ENCODE assay signal across 23 mouse cellular contexts in genomic region chr6:29415446-29415845, GRCm38 (mm10). TPM values are rescaled to one million over a fixed set of nuclear protein-coding genes. Genes with fewer than 3 reads are reported as not detected.
A peak's percentile ranks its signal among the peaks of the same experiment; 100 is the strongest.
DNase-seq lines count a peak whose midpoint lies in the region; ATAC-seq and TF ChIP-seq lines count a peak whose summit lies in the region.
"Had no signal": no experiment of that assay in that cellular context is flagged by ENCODE, and none has a peak within 500 bp of the region (broad histone marks: within the 10 kb centered on the region; RNA-seq: fewer than 3 reads in every experiment).

No protein-coding gene starts in this region.

- no peaks in the 10 kb centered on the region for H3K4me1 ChIP-seq in lung, postnatal 0 days (ENCODE audit: insufficient read depth, low read depth, low read length)
- H3K4me1 ChIP-seq: liver, embryonic 15.5 days had no signal

- no peak for TF ChIP-seq CTCF in lung, postnatal 0 days (IDR thresholded peaks at IDR 0.05)

- H3K27ac ChIP-seq in lung, postnatal 0 days (ENCODE audit: low read length): no peak overlapping the region
- H3K27ac ChIP-seq: embryonic facial prominence, embryonic 10.5 days; heart, embryonic 13.5 days; hindbrain, embryonic 12.5 days; liver, embryonic 15.5 days had no signal

- no peak overlapping the region for H3K9ac ChIP-seq in lung, postnatal 0 days (replicated peaks; ENCODE audit: low read depth)
- H3K9ac ChIP-seq: heart, embryonic 13.5 days; hindbrain, embryonic 12.5 days; liver, embryonic 15.5 days had no signal

- peak; percentile 28 for DNase-seq in lung, postnatal 0 days (ENCODE audit: low spot score)
- no peak for DNase-seq in lung, postnatal 4 days
- peak; percentile 49 for DNase-seq in T-cell, adult 2 months (ENCODE audit: low spot score)
- peak; percentile 66 for DNase-seq in thymus, postnatal 0 days (ENCODE audit: low spot score)
- DNase-seq in retina, postnatal 1 day: no peak
- DNase-seq in ovary, postnatal 14 days (ENCODE audit: low spot score): no peak
- DNase-seq in left cerebral cortex, adult 9 months (ENCODE audit: low spot score in 2 of 2): no peak
- DNase-seq: cerebellum, adult 18-20 months; cerebellum, postnatal 36 days; kidney, adult 9 months; lung, postnatal 14 days; right cerebral cortex, postnatal 4 days had no signal

- no peak for ATAC-seq in lung, postnatal 0 days
- ATAC-seq: midbrain, embryonic 16.5 days had no signal

- H3K4me2 ChIP-seq in lung, postnatal 0 days (replicated peaks; ENCODE audit: low read depth, low read length): no peak overlapping the region
- H3K4me2 ChIP-seq: heart, embryonic 13.5 days; hindbrain, embryonic 12.5 days; liver, embryonic 15.5 days had no signal

- WGBS in lung, postnatal 0 days: 66% methylated on average over 9 of the region's 9 CpGs

- H3K4me3 ChIP-seq in lung, postnatal 0 days (ENCODE audit: low read depth, low read length): no peak overlapping the region
- H3K4me3 ChIP-seq: embryonic facial prominence, embryonic 10.5 days; heart, embryonic 13.5 days; hindbrain, embryonic 12.5 days; liver, embryonic 15.5 days; megakaryocyte, embryonic 14.5 days had no signal

- H3K27me3 ChIP-seq in lung, postnatal 0 days (replicated peaks; ENCODE audit: insufficient read depth, low read length): no peaks in the 10 kb centered on the region
- H3K27me3 ChIP-seq: heart, embryonic 13.5 days; hindbrain, embryonic 12.5 days had no signal

- H3K9me3 ChIP-seq in lung, postnatal 0 days (ENCODE audit: low read length): no peaks in the 10 kb centered on the region
- H3K9me3 ChIP-seq: embryonic facial prominence, embryonic 10.5 days; G1E; heart, embryonic 13.5 days; hindbrain, embryonic 12.5 days; liver, embryonic 15.5 days; megakaryocyte, embryonic 14.5 days had no signal

- H3K36me3 ChIP-seq in lung, postnatal 0 days (ENCODE audit: insufficient read depth, low read length): no peaks in the 10 kb centered on the region
- H3K36me3 ChIP-seq: G1E; liver, embryonic 15.5 days had no signal

- TF ChIP-seq EP300 in lung, postnatal 0 days (IDR thresholded peaks at IDR 0.05): no peak

RNA-seq across cellular contexts. Expression of gene Flnc, which starts 17.6 kb away (rescaled TPM):
- 1.2 and 1.5 TPM in 2 replicates for polyA plus RNA-seq in lung, postnatal 0 days (2015; fragmentation: Nextera tagmentation; extraction: Ambion mirVana)
- polyA plus RNA-seq in thymus, postnatal 0 days (2015; fragmentation: Nextera tagmentation; extraction: Ambion mirVana): 0.17 and 0.35 TPM in 2 replicates

RNA-seq across cellular contexts. Expression of gene Ccdc136, which starts 19.3 kb away (rescaled TPM):
- polyA plus RNA-seq in lung, postnatal 0 days (2015; fragmentation: Nextera tagmentation; extraction: Ambion mirVana): 3.0 and 4.6 TPM in 2 replicates
- polyA plus RNA-seq in thymus, postnatal 0 days (2015; fragmentation: Nextera tagmentation; extraction: Ambion mirVana): 1.8 and 2.5 TPM in 2 replicates

RNA-seq across cellular contexts. Expression of gene Opn1sw, which starts 27.2 kb away (rescaled TPM):
- polyA plus RNA-seq in lung, postnatal 0 days (2015; fragmentation: Nextera tagmentation; extraction: Ambion mirVana): 0.30 and 0.56 TPM in 2 replicates
- polyA plus RNA-seq in thymus, postnatal 0 days (2015; fragmentation: Nextera tagmentation; extraction: Ambion mirVana): 0.15 and 0.17 TPM in 2 replicates
- polyA plus RNA-seq: G1E had no signal

RNA-seq across cellular contexts. Expression of gene Atp6v1f, which starts 52.1 kb away (rescaled TPM):
- polyA plus RNA-seq in lung, postnatal 0 days (2015; fragmentation: Nextera tagmentation; extraction: Ambion mirVana): 264 and 293 TPM in 2 replicates
- polyA plus RNA-seq in thymus, postnatal 0 days (2015; fragmentation: Nextera tagmentation; extraction: Ambion mirVana): 381 and 416 TPM in 2 replicates

RNA-seq across cellular contexts. Expression of gene Atp6v1fnb, which starts 55.8 kb away (rescaled TPM):
- not detected in 2 replicates for polyA plus RNA-seq in lung, postnatal 0 days (2015; fragmentation: Nextera tagmentation; extraction: Ambion mirVana)
- polyA plus RNA-seq in thymus, postnatal 0 days (2015; fragmentation: Nextera tagmentation; extraction: Ambion mirVana): not detected in 2 replicates
- polyA plus RNA-seq: C2C12; embryonic facial prominence, embryonic 10.5 days; frontal cortex, adult 2 months; G1E; heart, embryonic 13.5 days; hindbrain, embryonic 12.5 days; limb, embryonic 14.5 days; liver, embryonic 15.5 days; stomach, embryonic 16.5 days had no signal

Comparison
In these comparisons a context has a peak if more than half of its experiments do, and no peak if none do; other contexts are left out.
1. DNase-seq: peak in lung, postnatal 0 days (single experiment), T-cell, adult 2 months (single experiment) and thymus, postnatal 0 days (single experiment); none in lung, postnatal 4 days (0 of 2), retina, postnatal 1 day (single experiment), ovary, postnatal 14 days (single experiment) and left cerebral cortex, adult 9 months (0 of 2).